Mouse (Mus musculus): ENCODE measurements around the gene Tmx1. TPM values are rescaled to one million over a fixed set of nuclear protein-coding genes. Genes with fewer than 3 reads are reported as not detected.

The Tmx1 gene
- polyA plus RNA-seq, 1 experiment = 29.8 TPM

- TF ChIP-seq CTCF (IDR thresholded peaks at IDR 0.05; ENCODE audit: borderline replicate concordance, insufficient read depth, low read depth, low read length) = no peak
- no peak for TF ChIP-seq POLR2A (IDR thresholded peaks at IDR 0.05; ENCODE audit: borderline replicate concordance, insufficient read depth, low read length)
- 91% methylated on average over 1 of the region's 1 CpGs for WGBS
- Histone ChIP-seq H3K27me3 (ENCODE audit: control insufficient read depth, insufficient read depth, low read length) (no peaks in the 10 kb centered on the region), H3K27ac (ENCODE audit: insufficient read depth, low read length) (no peak overlapping the region), H3K4me3 (replicated peaks; ENCODE audit: insufficient read depth, low read depth, low read length) (no peak overlapping the region), H3K4me1 (ENCODE audit: control insufficient read depth, insufficient read depth, low read length) (no peaks in the 10 kb centered on the region; the same call in 1 of the 2 replicates)
- no peak for DNase-seq
These were observed 6.7 kb downstream of the Tmx1 start for GRCm38 (mm10) chr12:70459546-70459945.

- Histone ChIP-seq H3K27me3 (ENCODE audit: control insufficient read depth, insufficient read depth, low read length) (no peaks in the 10 kb centered on the region), H3K4me3 (replicated peaks; ENCODE audit: insufficient read depth, low read depth, low read length) (no peak overlapping the region), H3K27ac (ENCODE audit: insufficient read depth, low read length) (no peak overlapping the region), H3K4me1 (ENCODE audit: control insufficient read depth, insufficient read depth, low read length) (no peaks in the 10 kb centered on the region)
- DNase-seq = no peak
- WGBS = 30% methylated on average over 4 of the region's 4 CpGs
- TF ChIP-seq CTCF (IDR thresholded peaks at IDR 0.05; ENCODE audit: borderline replicate concordance, insufficient read depth, low read depth, low read length) (no peak), POLR2A (IDR thresholded peaks at IDR 0.05; ENCODE audit: borderline replicate concordance, insufficient read depth, low read length) (no peak)
These were observed 11.1 kb downstream of the Tmx1 start for GRCm38 (mm10) chr12:70464016-70464415.

- no peak overlapping the region for H3K27ac ChIP-seq (ENCODE audit: insufficient read depth, low read length)
- DNase-seq = no peak
- H3K27me3 ChIP-seq (ENCODE audit: control insufficient read depth, insufficient read depth, low read length) = no peaks in the 10 kb centered on the region
- 91% methylated on average over 3 of the region's 3 CpGs for WGBS
- TF ChIP-seq POLR2A (IDR thresholded peaks at IDR 0.05; ENCODE audit: borderline replicate concordance, insufficient read depth, low read length) (no peak), CTCF (IDR thresholded peaks at IDR 0.05; ENCODE audit: borderline replicate concordance, insufficient read depth, low read depth, low read length) (no peak)
- H3K4me1 ChIP-seq (ENCODE audit: control insufficient read depth, insufficient read depth, low read length) = no peaks in the 10 kb centered on the region
- no peak overlapping the region for H3K4me3 ChIP-seq (replicated peaks; ENCODE audit: insufficient read depth, low read depth, low read length)
These were observed 22.4 kb downstream of the Tmx1 start for GRCm38 (mm10) chr12:70475336-70475735.

GRCm38 (mm10) chr12:70476884-70477576 lies 24.1 kb downstream of the Tmx1 start:
- DNase-seq = no peak
- Histone ChIP-seq H3K27ac (ENCODE audit: insufficient read depth, low read length) (no peak overlapping the region), H3K4me1 (ENCODE audit: control insufficient read depth, insufficient read depth, low read length) (no peaks in the 10 kb centered on the region), H3K27me3 (ENCODE audit: control insufficient read depth, insufficient read depth, low read length) (no peaks in the 10 kb centered on the region), H3K4me3 (replicated peaks; ENCODE audit: insufficient read depth, low read depth, low read length) (no peak overlapping the region)
- WGBS = 74% methylated on average over 16 of the region's 16 CpGs
- TF ChIP-seq CTCF (IDR thresholded peaks at IDR 0.05; ENCODE audit: borderline replicate concordance, insufficient read depth, low read depth, low read length) = peak; percentile 7; the same call in 1 of the 2 replicates
- no peak for TF ChIP-seq POLR2A (IDR thresholded peaks at IDR 0.05; ENCODE audit: borderline replicate concordance, insufficient read depth, low read length)

- H3K27ac ChIP-seq (ENCODE audit: insufficient read depth, low read length) = no peak overlapping the region
- 72% methylated on average over 16 of the region's 16 CpGs for WGBS
- TF ChIP-seq POLR2A (IDR thresholded peaks at IDR 0.05; ENCODE audit: borderline replicate concordance, insufficient read depth, low read length) (no peak), CTCF (IDR thresholded peaks at IDR 0.05; ENCODE audit: borderline replicate concordance, insufficient read depth, low read depth, low read length) (peak; percentile 49; the same call in 1 of the 2 replicates)
- peak; percentile 49 to 64 for DNase-seq
- H3K4me3 ChIP-seq (replicated peaks; ENCODE audit: insufficient read depth, low read depth, low read length) = no peak overlapping the region
- no peaks in the 10 kb centered on the region for H3K4me1 ChIP-seq (ENCODE audit: control insufficient read depth, insufficient read depth, low read length)
- H3K27me3 ChIP-seq (ENCODE audit: control insufficient read depth, insufficient read depth, low read length) = no peaks in the 10 kb centered on the region
These were observed 24.8 kb downstream of the Tmx1 start for GRCm38 (mm10) chr12:70477593-70478287.

- WGBS = 87% methylated on average over 7 of the region's 7 CpGs
These were observed 33.1 kb downstream of the Tmx1 start for GRCm38 (mm10) chr12:70485956-70486355.

GRCm38 (mm10) chr12:70486716-70487480 lies 34.0 kb downstream of the Tmx1 start:
- Histone ChIP-seq H3K4me3 (replicated peaks; ENCODE audit: insufficient read depth, low read depth, low read length) (no peak overlapping the region), H3K27ac (ENCODE audit: insufficient read depth, low read length) (no peak overlapping the region), H3K27me3 (ENCODE audit: control insufficient read depth, insufficient read depth, low read length) (no peaks in the 10 kb centered on the region), H3K4me1 (ENCODE audit: control insufficient read depth, insufficient read depth, low read length) (no peaks in the 10 kb centered on the region)
- no peak for DNase-seq
- TF ChIP-seq POLR2A (IDR thresholded peaks at IDR 0.05; ENCODE audit: borderline replicate concordance, insufficient read depth, low read length) = no peak
- TF ChIP-seq CTCF (IDR thresholded peaks at IDR 0.05; ENCODE audit: borderline replicate concordance, insufficient read depth, low read depth, low read length) = no peak
- WGBS = 74% methylated on average over 6 of the region's 6 CpGs

More at GRCm38 (mm10) chr12:70485956-70486355, 33.1 kb downstream of the Tmx1 start:
- Histone ChIP-seq H3K27me3 (ENCODE audit: control insufficient read depth, insufficient read depth, low read length) (no peaks in the 10 kb centered on the region), H3K4me1 (ENCODE audit: control insufficient read depth, insufficient read depth, low read length) (no peaks in the 10 kb centered on the region), H3K4me3 (replicated peaks; ENCODE audit: insufficient read depth, low read depth, low read length) (no peak overlapping the region), H3K27ac (ENCODE audit: insufficient read depth, low read length) (no peak overlapping the region)
- no peak for DNase-seq
- no peak for TF ChIP-seq POLR2A (IDR thresholded peaks at IDR 0.05; ENCODE audit: borderline replicate concordance, insufficient read depth, low read length)
- TF ChIP-seq CTCF (IDR thresholded peaks at IDR 0.05; ENCODE audit: borderline replicate concordance, insufficient read depth, low read depth, low read length) = no peak

Data from cerebellum, adult 2 months (tissue).